Mouse (Mus musculus): ENCODE data around the gene Tab2. TPM values are rescaled to one million over a fixed set of nuclear protein-coding genes. Genes with fewer than 3 reads are reported as not detected.
"Not testable (repeated sequence)": the region's sequence is repeated elsewhere in the genome, so short reads cannot be mapped to it uniquely, and the experiment has no call there.

Gene Tab2
- total RNA-seq, 2 experiments from 2014 or later: 53.1 to 54.6 TPM

DNA sequence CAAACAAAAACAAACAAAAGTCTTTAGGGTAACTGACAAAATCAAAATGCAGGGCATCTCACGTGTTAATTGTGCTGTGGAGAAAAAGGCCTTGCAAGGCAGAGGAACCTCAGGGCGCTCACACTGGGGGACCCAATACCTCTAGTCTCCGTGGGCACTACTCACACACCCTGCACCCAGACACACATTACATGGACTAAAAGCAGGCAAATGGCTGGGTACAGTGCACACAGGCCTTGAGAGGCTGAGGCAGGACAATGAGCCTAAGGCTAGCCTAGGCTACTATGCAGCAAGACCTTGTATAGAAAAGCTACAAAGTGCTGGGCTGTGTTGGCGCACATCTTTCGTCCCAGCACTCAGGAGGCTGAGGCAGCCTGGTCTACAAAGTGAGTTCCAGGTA, 51.9 kb downstream of the Tab2 start:
- peak; percentile 0 for DNase-seq (ENCODE audit: low spot score in 2 of 2)
- intact Hi-C loops (cut with DNase I): loop anchor here (5.0 kb wide), 2 partner anchors 53 to 293 kb away; partner anchors contain the start of gene Tab2

DNA sequence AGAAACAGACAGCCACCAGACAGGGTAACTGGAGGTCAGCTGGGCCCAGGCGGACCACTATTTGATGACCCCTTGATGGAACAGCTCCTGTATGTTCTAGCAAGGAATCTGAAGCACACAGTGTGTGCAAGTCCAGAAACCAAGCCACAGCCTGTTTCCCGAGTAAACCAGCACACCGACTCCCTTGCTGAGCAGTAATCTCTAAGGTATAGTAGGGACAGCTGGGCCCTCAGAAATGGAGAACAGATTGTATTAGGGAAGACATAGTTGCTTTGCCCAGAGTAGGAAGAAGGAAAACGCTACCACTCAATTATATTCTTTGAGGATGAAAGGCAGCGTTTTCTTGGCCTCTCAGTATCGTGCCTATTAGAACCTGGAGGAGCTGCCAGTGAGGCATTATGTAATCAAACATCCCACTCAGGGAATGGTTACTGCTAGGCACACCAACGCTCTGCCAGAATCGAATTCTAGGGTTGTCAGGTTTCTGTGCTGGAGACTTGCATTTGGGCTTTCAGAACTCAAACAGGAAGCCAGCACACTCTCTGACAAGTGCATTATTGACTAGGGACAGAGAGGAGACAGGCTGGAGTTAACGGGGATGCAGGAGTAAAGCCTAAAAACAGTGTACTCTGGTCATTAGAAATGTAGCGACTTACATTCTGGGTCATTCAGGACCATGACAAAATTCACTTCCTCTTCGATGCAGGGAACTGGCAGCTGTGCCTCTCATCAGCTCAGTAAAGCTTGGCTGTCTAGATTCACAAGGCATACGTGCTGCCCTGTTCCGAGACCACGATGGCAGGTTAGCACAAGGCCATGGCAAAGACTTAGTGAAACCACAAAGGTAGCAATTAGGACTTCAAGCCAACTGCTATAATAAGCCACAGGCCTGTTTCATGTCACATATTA, 55.1 kb downstream of the Tab2 start:
- DNase-seq (ENCODE audit: low spot score in 2 of 2): peak; percentile 46 to 79
- intact Hi-C loops (cut with DNase I): loop anchor here (5.0 kb wide), 2 partner anchors 56 to 296 kb away; partner anchors contain the start of gene Tab2

DNA sequence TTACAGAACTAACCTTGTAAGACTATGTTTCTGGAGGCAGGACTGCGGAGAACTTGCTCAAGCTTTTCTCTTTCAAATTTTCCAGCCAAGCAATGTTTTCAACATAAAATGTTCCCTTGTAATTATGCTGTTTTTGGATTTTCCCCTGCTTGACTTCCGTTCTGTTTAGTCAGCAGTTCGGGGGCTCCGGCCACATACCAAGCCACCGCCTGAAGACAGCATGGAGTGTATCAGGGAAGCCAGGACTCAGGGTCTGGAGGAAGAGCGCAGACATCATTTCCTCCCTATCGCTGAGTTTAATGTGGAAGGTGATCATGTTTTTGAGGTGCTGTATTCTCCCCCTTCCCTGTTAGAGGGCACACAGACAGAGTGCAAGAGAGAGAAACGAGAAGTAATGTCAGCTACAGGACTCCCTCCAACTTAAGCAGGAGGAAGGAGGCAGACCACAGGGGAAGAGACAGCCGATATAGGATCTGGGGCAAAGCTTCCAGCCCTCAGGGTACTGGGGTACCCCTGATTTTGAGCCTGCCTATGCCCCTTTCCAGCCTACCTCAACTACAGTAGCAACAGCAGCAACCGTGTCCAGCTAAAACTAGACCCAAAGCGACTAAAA, 67.7 kb downstream of the Tab2 start:
- DNase-seq (ENCODE audit: low spot score in 2 of 2): peak in 1 of 2 experiments; percentile 2
- intact Hi-C loops (cut with DNase I): no loop called here

DNA sequence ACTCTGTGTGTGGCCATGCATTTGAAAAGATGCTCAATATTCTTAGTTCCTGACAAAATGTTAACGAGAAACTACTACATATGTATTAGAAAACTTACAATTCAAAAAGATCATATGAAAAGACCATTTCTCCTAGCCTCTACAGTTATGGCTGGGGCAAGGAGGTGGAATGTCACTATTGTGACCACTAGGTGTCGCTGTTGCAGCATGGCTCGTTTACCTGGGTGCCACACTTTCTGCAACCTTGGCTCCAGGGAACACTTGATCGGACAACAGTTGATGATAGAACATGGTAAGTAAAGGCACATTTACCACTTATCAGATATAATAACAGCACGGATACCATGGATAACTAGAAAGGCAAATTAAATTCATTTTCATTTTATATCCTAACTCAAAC, 72.5 kb downstream of the Tab2 start:
- peak; percentile 84 for DNase-seq (ENCODE audit: low spot score in 2 of 2)
- intact Hi-C loops (cut with DNase I): loop anchor here (1.0 to 5.0 kb wide), 3 partner anchors 313 to 829 kb away; no protein-coding TSS in a partner anchor

DNA sequence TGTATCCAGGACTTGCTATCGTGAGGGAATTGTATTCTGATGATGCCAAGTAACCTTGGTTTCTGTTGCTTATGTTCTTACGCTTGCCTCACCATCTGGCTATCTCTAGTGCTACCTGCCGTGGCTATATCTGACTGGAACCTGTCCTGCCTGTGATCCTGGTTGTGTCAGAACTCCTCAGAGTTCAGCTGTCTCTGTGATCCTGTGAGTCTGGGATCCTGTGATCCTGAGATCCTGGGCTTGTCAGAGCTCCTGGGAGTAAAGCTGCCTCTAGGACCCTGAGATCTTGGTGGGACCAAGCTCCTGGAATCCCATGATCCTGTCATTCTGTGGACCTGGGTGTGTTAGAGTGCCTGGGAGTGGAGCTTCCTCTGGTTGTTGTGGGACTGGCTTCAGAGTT, 74.1 kb downstream of the Tab2 start:
- intact Hi-C loops (cut with DNase I): loop anchor here (5.0 kb wide), 1 partner anchor 830 kb away; no protein-coding TSS in a partner anchor
- peak in 1 of 2 experiments; percentile 0 for DNase-seq (ENCODE audit: low spot score in 2 of 2)

DNA sequence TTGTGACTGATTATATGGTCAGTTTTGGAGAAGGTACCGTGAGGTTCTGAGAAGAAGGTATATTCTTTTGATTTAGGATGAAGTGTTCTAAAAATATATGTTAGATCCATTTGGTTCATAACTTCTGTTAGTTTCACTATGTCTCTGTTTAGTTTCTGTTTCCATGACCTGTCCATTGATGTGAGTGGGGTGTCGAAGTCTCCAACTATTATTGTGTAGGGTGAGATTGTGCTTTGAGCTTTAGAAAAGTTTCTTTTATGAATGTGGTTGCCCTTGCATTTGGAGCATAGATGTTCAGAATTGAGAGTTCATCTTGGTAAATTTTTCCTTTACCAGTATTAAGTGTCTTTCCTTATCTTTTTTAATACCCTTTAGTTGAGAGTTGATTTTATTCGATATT, 75.7 kb downstream of the Tab2 start:
- not testable (repeated sequence) for DNase-seq (ENCODE audit: low spot score in 2 of 2)
- intact Hi-C loops (cut with DNase I): loop anchor here (5.0 kb wide), 1 partner anchor 832 kb away; no protein-coding TSS in a partner anchor

DNA sequence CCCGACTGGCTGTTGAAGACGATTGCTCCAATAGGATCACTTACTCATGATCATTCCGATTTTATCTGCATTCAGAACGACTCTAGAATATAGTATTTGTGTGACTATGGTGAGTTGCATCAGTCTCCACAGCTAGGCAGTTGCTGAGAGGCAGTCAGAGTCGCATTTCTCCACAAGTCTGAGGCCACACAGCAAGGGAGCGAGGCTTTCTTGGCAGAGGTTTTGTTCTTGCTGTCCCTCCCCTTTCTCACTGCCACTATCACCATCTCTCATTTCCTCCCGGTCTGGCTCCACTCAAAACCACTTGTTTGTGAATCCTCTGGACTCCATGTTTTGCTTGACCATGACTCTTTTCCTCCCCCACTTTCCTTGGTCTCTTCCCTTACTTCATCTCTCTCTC, 81.8 kb downstream of the Tab2 start:
- intact Hi-C loops (cut with DNase I): no loop called here
- no peak for DNase-seq (ENCODE audit: low spot score in 2 of 2)

DNA sequence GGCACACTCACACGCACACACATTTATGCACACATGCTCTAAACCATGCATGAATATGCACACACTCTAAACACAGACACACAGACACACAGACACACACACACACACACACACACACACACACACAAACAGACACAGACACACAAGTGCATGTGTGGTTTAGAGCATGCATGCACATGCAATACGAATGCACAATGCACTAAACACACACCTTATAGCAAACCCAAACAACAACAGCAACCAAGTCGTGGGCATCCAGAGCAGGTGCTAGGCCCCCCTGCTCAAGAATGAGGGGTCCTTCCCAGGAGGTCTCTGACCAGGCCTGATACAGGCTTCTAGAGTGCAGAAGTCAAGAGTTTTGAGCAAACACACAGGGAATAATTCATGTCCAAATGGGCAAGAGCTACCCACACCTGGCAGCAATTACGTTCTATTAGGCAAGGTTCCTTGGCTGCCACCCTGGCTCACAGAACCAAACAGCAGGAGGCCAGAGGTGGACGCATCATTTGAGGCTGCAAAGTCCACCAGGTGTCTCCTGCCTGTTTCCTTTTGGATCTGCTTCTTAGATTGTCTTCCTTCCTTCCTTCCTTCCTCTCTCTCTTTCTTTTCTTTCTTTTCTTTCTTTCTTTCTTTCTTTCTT, 84.5 kb downstream of the Tab2 start:
- DNase-seq (ENCODE audit: low spot score in 2 of 2): peak in 1 of 2 experiments; percentile 0
- intact Hi-C loops (cut with DNase I): no loop called here

DNA sequence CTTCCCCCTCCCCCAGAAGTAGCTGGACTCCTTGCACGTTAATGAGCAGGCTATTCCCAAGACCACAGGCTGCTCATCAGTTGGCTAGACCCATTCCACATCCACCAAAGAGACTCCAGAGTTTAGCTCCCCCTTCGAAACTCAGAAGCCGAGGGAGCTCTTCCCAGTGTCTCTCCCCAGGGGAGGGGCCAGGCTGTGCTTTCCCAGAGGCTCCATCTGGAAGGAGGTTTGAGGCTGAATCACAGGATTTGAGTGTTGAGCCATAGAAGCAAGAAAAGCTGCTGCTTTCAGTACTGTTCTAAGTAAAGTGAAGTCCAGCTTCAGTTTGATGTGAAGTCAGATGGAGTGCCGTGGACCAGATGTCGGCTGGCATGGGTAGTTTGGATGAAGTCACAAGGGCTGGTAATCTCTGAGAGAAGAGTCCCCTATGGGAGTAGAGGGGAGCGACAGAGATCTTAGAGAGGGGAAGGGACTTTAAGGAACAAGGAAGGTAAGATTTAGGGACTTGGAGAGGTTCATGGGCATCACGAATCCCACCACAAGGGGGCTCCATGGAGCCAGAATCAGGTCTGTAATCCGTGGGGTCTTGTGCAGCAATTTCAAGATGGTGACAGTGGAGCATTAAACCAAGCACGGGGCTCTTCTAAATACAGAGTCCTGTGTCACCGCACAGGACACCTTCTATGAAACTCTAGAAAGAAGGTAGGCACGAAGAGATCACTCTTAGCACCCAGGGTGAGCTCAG, 85.3 kb downstream of the Tab2 start:
- intact Hi-C loops (cut with DNase I): no loop called here
- peak; percentile 42 to 81 for DNase-seq (ENCODE audit: low spot score in 2 of 2)

DNA sequence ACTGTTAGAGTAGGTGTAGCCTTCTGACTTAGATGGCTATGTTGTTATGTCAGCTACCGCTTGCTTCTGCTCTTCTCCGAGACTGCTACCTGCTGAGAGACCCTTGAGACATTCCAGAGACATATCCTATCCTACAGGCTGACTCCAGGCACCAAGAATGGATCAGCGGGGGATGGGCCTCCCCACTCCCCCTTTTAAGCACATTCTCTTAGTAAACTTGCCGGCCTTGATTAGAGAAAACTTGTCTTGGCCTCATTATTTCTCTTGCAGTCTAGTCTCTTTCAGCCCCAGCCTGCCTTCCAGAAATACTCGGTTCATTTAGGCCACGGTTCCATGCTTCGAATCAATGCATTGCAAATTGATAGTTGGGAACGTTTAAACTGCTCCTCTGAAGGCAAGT, 86.3 kb downstream of the Tab2 start:
- intact Hi-C loops (cut with DNase I): no loop called here
- no peak for DNase-seq (ENCODE audit: low spot score in 2 of 2)

DNA sequence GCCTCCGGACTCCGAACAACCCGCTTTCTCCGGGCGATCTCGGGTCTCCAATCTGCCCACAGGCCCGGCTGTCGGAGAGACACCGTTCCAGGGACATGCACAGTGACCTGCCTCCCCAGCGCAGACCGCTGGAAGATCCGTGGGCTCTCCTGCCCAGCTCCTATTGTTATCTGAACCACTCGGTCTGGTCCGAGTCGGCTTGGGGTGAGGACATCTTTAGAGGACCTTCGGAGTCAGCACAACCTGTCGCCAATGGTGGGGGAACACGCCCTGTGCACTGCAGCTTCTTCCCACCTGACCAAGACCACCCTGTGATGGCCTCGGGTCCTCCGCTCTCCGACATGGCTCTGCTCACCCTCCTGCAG, 88.4 kb downstream of the Tab2 start:
- DNase-seq (ENCODE audit: low spot score in 2 of 2): no peak
- intact Hi-C loops (cut with DNase I): no loop called here

DNA sequence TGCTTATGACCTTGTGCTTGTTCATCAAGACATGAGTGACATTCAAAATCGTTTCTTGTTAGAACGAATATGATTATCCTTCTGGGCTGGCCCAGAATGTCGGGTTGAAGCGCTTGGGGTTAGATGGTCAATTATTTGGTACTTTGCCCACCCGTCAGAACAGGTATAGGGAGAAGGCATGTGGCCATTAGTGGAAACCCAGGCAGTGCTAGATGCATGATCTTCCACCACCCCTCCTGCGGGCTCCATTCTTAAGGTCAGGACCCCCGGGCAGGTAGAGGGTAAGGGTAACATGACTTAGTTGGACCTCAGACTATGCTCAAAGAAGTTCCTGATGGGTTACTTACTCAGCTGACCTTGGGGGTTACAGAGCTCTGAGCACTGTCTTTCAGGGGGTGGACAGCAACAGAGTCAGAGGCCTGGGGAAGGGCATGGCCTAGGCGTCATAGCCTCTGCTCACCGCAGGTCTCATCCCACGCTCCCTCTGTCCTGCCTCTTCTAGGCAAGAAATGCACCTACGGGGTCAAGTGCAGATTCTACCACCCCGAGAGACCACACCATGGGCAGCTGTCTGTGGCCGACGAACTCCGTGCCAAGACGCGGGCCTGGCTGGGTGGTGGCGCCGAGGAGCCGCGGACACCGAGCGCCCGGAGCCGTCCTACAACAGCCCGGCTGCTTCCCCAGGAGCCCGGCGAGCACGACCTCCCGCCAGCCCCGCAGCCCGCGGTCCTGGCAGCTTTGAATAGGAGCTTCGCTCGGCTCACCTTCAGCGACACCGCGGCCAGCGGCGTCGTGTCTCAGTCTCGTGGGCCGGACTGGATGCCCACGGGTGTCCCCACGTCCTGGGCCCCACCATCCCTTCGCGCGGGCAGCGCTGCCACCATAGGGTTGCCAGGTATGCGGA, 89.0 kb downstream of the Tab2 start:
- DNase-seq (ENCODE audit: low spot score in 2 of 2): peak in 1 of 2 experiments; percentile 8
- intact Hi-C loops (cut with DNase I): no loop called here

DNA sequence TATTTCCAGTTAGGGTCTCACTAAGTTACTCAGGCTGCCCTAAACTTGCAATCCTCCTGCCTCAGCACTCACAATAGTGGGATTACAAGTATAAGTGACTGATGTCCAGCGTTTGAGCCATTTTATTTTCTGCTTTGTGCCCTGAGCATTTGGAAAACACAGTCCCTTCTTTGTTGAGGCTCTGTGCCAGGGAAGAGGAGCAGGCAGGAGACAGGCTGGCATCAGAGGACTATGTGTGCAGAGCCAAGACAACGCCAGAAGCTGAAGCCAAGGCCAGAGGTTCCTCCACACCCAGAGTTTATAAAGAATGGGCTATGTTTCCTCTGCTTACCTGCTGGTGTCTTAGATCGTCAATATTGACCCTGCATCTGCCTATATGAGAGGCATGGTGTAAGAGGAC, 91.2 kb downstream of the Tab2 start:
- DNase-seq (ENCODE audit: low spot score in 2 of 2): no peak
- intact Hi-C loops (cut with DNase I): no loop called here

DNA sequence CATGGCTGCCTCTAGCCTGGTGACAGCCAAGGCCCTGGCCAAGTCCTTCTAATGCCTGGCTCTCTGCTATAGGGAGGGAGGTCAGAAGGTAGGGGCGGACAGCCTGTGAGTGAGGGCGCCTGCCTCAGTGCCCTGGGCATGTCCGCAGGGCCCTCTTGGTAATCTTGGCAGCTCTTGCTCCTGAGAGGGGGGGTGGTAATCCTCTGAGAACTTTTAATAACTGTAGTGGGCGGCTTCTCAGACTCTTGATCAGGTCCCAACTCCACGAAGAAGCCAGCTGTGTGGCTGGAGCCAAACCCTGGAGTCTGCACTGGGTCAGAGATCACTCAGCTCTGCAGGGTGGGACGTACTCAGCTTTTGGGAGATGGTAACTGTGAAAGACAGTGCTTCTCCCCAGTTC, 91.8 kb downstream of the Tab2 start:
- no peak for DNase-seq (ENCODE audit: low spot score in 2 of 2)
- intact Hi-C loops (cut with DNase I): no loop called here

DNA sequence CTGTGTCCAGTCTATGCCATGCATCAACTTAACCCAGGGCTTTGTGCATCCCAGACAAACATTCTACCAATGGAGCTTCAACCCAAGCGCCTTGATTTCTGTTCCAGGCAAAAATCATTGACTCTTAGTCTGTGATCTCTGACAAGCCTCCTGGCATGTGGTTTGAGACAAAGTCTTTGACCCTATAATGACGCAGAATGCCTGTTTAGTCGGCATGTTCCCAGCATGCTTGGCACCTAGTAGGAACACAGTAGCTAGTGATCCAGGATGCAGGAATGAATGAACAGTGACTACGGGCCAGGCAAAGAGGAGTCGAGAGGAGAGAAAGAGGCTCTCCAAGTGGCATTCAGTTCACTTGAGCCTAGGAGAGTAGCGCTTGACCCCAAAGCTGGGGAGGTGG, 92.6 kb downstream of the Tab2 start:
- intact Hi-C loops (cut with DNase I): no loop called here
- DNase-seq (ENCODE audit: low spot score in 2 of 2): no peak

DNA sequence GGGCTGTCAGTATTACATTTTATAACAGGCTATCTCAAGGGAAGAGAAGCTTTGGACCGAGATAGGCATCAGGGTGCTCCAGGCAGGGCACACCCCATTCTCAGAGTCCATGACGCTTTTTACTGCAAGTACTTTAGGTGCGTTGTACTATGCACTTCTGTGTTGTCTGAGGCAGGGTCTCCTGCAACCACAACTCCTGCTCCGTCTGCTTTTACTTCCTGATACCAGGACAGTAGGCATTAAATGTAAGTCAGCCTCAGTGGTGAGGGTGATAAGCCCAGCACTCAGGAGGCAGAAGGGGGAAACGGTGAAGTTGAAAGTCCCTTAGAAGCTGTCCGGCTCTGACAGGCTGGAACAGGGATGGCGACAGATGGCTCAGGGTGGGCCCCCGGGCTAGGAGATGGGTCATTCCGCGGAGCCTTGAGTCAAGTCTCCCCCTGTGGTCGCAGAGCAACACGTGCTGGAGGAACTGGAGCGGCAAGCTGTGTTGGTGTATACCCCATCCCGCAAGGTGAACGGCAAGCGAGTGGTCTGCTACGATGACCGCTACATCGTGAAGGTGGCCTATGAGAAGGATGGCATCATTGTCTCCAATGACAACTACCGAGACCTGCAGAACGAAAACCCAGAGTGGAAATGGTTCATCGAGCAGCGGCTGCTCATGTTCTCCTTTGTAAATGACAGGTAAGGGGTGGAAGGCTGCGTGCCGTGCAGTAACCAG, 93.9 kb downstream of the Tab2 start:
- intact Hi-C loops (cut with DNase I): no loop called here
- DNase-seq (ENCODE audit: low spot score in 2 of 2): no peak

DNA sequence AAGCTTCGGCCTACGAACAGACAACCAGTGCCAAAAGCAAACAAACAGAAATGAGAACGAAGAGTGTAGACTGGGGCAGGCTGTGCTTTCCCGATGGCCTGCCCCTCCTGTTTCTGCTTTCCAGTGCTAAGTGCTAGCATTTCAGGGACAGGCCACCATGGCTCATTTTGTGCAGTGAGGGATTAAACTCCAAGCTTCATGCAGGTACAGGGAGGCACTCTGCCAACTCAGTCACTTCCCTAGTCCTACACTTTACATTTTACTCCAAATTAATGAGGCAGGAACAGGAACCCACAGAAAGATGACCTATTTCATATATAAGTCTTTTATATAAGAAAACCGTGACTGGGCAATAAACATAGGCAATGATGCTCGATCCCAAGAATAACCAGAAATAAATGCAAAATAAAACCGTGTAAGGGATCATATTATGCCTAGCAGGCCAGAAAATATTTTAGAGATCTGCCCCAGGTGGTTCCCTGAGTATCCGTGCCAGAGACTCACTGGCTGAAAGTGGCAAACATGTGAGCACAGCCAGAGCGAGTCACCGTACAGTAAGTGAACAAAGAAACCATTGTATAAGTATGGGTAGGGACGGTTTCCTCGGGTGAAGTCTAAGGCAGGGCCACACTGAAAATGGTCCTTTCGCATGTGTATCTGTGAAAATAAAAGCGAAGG, 94.6 kb downstream of the Tab2 start:
- intact Hi-C loops (cut with DNase I): no loop called here
- DNase-seq (ENCODE audit: low spot score in 2 of 2): no peak

DNA sequence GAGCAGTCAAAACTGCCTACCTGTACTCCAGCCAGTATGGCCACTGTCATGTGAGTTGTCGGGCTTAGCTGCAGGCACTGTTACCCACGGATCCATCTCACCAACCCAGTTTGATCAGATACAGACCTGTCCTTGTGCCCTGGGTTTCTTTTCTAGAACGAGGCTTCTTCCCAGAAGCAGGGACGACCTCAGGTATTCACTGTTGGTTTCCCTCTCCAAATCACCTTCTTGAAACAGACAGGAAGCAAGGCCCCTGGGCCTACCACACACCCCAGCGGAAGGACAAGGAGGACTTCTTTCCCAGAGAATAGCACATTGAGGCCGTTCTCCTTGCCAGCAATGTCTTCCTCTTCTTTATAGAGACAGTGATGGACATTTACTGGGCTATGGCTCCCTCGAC, 95.5 kb downstream of the Tab2 start:
- intact Hi-C loops (cut with DNase I): no loop called here
- no peak for DNase-seq (ENCODE audit: low spot score in 2 of 2)

All from left cerebral cortex, postnatal 25 days (tissue).